Mouse (Mus musculus) gastrocnemius, postnatal 25 days (tissue): ENCODE results near the gene Nans. TPM values are rescaled to one million over a fixed set of nuclear protein-coding genes. Genes with fewer than 3 reads are reported as not detected.

Experiments used
- DNase-seq: peaks from one replicate; pipeline ENCODE4 v3.0.0; 2022
- total RNA-seq, 2 experiments: library from RNA; stranded (reverse); gene quantifications; 1 replicate in 1 of 2; 2 replicates in 1 of 2; pipeline ENCODE4 v1.2.3; 2021

Nans gene
- total RNA-seq, 2 experiments from 2014 or later: 16.9 to 21.1 TPM

- peak; percentile 87 for DNase-seq
Observed at GRCm38 (mm10) chr4:46485696-46486417, 3.2 kb upstream of the Nans start.

DNA sequence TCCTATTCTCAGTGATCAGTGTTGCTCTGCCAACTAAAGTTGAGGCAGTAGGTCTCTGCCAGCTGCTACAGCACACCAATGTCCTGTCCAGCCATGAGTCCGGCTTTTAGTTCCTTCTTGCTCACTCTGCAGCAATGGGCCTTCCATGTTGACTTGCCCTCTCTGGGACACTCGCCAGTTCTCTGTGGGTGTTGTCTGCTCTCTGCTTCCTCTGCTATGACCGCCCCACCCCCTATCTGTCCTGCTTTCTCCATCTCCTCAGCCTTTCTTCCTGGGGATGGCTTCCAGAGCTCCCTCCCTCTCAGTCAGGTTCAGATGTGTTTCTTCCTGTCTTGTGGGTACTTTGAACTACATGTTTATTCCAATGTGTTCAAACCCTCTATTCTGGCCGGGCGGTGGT is 1.7 kb upstream of the Nans start:
- peak; percentile 70 for DNase-seq

DNA sequence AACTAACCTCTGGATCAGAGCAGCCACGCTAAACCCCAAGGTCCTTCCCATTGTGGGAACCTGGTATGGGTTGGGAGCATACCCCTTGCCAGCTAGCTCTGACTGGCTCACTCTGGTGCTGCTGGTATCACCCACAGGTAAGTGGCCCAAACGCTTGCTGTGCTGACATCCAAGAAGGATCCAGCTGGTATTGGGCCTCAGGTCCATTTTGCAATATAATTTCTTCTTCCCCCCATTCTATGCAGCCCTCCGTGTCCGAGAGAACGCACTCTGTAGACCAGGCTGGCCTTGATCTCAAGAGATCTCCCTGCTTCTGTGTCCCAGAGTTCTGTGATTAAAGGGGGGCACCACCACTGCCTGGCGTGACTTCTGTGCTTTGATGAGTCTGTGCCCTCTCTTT is 4.0 kb downstream of the Nans start:
- no peak for DNase-seq

DNA sequence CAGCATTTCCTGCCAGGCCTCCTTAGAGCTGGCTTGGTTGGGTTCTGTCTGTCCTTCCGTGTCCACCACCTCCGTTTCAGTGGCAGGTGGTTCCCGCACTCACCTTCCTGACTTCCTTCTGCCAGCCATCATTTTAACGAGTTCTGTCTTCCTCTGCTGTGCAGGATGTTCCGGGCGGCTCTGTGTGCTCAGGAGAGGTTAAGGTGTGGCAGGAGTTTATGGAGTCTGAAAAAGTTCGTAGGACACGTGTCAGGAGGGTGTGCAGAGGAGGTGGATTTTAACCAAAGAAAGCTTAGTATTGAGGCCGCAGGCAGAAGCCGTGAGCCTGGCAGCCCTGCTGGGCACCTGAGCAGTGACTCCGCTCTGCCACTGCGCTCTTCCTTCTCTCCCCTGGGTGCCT is 6.5 kb downstream of the Nans start:
- no peak for DNase-seq

DNA sequence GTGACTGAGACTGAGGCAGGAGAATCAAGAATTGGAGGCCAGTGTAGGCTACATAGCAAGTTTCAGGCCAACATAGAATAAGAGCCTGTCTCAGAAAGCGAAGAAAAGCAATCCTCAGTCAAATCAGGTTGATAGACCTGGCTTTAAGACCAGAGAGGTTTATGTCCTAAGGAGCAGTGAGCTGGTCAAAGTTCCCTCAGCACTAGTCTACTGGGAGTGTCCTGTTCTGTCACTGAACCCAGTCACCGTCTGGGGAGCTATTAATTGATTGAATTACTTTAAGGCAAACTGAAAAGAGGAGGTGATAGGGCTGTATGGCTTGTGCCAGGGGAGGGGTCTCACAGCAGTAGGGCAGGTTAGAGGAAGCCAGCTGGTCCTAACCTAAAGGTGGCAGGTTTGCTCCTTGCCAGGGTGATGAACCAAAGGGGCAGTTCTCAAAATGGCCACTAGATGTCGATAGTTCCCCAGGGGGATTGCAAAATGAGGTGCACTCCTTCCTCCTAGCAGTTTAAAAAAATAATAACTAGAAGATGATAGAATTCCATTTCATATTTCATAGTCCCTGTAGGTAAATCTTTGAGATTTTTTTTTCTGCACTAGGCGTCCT is 8.3 kb downstream of the Nans start:
- DNase-seq: no peak

GRCm38 (mm10) chr4:46498511-46498910 is 9.5 kb downstream of the Nans start:
- DNase-seq: no peak

- no peak for DNase-seq
Observed at GRCm38 (mm10) chr4:46498976-46499375, 9.9 kb downstream of the Nans start.

- no peak for DNase-seq
Observed at GRCm38 (mm10) chr4:46502606-46503502, 13.8 kb downstream of the Nans start.

DNA sequence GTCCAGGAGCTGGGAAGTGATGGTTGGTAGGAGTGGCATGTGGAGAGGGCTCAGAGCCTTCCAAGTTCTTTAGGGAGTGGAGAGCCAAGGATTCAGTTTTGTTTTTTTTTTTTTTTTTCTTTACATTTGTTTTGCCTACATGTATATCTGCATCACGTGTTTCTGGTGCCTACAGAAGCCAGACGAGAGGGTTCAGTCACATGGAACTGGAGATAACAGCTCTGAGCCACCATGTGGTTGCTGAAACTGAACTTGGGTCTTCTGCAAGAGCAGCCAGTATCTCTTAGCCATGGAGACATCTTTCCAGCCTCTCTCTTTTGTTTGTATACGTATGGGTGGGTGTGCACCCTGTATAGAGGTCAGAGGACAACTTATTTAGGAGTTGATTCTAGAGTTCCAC is 14.8 kb downstream of the Nans start:
- DNase-seq: no peak

GRCm38 (mm10) chr4:46505361-46506057 is 16.5 kb downstream of the Nans start:
- DNase-seq: no peak

- DNase-seq: peak; percentile 96
Observed at GRCm38 (mm10) chr4:46506801-46507610, 18.0 kb downstream of the Nans start.

DNA sequence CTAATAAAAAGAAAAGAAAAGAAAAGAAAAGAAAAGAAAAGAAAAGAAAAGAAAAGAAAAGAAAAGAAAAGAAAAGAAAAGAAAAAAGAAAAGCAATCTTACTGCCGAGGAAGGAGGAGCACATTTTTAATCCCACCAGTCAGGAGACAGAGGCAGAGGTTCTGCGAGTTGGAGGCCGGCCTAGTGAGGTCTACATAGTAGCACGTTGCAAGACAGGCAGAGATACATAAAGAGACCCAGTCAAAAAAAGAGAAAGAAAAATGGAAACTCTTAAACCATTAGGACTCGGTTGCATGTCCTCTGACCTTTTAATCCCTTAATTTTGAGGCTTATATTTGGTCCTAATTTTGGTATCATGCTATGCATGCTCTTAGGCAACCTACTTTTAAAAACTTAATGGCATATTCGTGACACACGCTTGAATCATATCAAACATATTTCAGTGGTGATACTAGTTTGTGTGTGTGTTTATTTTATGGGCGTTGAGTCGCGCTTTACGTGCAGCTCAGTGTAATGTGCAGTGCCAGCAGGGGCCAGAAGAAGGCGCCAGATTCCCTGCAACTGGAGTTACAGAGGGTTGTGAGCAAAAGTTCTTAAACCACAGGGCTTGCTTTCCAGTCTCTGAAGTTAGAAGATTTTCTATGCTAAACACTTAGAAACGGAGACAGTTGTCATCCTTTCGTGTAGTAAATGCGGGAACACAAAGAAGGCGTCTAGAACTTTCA is 18.9 kb downstream of the Nans start:
- DNase-seq: peak; percentile 59

DNA sequence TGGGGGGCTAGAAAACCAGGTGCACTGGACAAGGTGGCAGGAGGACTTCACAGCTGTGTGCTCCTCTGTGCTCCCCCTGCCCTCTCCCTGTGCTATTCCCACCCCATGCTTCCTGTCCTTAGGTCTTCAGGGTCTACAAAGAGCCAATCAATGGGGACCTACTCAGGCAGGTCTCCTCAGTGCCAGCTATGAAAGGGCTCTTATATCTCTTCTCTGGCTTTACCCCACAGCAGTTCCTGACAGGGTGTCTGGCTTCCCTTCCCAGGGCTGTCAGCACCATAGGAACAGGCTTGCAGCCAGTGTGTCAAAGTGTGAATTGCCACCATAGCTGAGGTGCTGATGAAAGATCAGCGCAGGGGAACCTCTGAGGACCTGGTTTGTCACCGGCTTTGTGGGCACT is 31.4 kb downstream of the Nans start:
- no peak for DNase-seq

- no peak for DNase-seq
Observed at GRCm38 (mm10) chr4:46521457-46521856, 32.4 kb downstream of the Nans start.

- no peak for DNase-seq
Observed at GRCm38 (mm10) chr4:46523324-46523723, 34.3 kb downstream of the Nans start.

GRCm38 (mm10) chr4:46526226-46526625 is 37.2 kb downstream of the Nans start:
- DNase-seq: no peak

- no peak for DNase-seq
Observed at GRCm38 (mm10) chr4:46526798-46527557, 37.9 kb downstream of the Nans start.

GRCm38 (mm10) chr4:46527558-46527926 is 38.5 kb downstream of the Nans start:
- no peak for DNase-seq

- DNase-seq: no peak
Observed at GRCm38 (mm10) chr4:46529722-46530121, 40.7 kb downstream of the Nans start.

GRCm38 (mm10) chr4:46532511-46532910 is 43.5 kb downstream of the Nans start:
- no peak for DNase-seq
